Mouse (Mus musculus) hindbrain, postnatal 0 days (tissue): ENCODE measurements around the gene Leng8. TPM values are rescaled to one million over a fixed set of nuclear protein-coding genes. Genes with fewer than 3 reads are reported as not detected.
"Not testable (repeated sequence)": the region's sequence is repeated elsewhere in the genome, so short reads cannot be mapped to it uniquely, and the experiment has no call there.

Experiments
- ATAC-seq: fragments of 200-750 bp; cut with Nextera tagmentation; 2 replicates; pipeline ENCODE4 v1.8.0; 2017; ENCODE audit warnings: mild to moderate bottlenecking, moderate TSS enrichment, moderate library complexity
- DNase-seq: peaks from one replicate; pipeline ENCODE4 v3.0.0-alpha.2; 2015; ENCODE audit warnings: low spot score
- H3K27ac ChIP-seq: fragments of 300-500 bp; sonication (generic); 2 replicates; pipeline ENCODE4 v1.5.1; 2014; ENCODE audit warnings: mild to moderate bottlenecking
- H3K27me3 ChIP-seq: fragments of 300-500 bp; sonication (generic); 2 replicates; pipeline ENCODE4 v1.6.1; 2014; ENCODE audit warnings: low read length, mixed read lengths; ENCODE audit not compliant: insufficient read depth
- H3K36me3 ChIP-seq: fragments of 300-500 bp; sonication (generic); 2 replicates; pipeline ENCODE4 v1.6.1; 2014; ENCODE audit warnings: low read length, mixed read lengths; ENCODE audit not compliant: insufficient read depth
- H3K4me1 ChIP-seq: fragments of 300-500 bp; sonication (generic); 2 replicates; pipeline ENCODE4 v1.6.1; 2014; ENCODE audit warnings: antibody characterized with exemption, low read length, mixed read lengths; ENCODE audit not compliant: insufficient read depth
- H3K4me2 ChIP-seq: fragments of 300-500 bp; sonication (generic); 2 replicates; pipeline ENCODE4 v1.6.1; 2014; ENCODE audit warnings: low read depth, mild to moderate bottlenecking, low read length, moderate library complexity, mixed read lengths
- H3K4me3 ChIP-seq: fragments of 300-500 bp; sonication (generic); 2 replicates; pipeline ENCODE4 v1.5.1; 2014; ENCODE audit warnings: low read length
- H3K9ac ChIP-seq: fragments of 300-500 bp; sonication (generic); replicated peaks from 2 replicates; pipeline ENCODE4 v1.6.1; 2014; ENCODE audit warnings: mild to moderate bottlenecking, low read length, moderate library complexity, mixed read lengths
- H3K9me3 ChIP-seq: fragments of 300-500 bp; sonication (generic); 2 replicates; pipeline ENCODE4 v1.6.1; 2016; ENCODE audit warnings: low read length, mixed read lengths
- CTCF ChIP-seq: IDR thresholded peaks from 2 replicates; pipeline ENCODE4 v1.5.1; 2016; ENCODE audit warnings: antibody characterized with exemption, control low read depth, low read depth
- WGBS: fragments of 180-500 bp; shearing (Covaris S2); extraction: QIAGEN DNeasy Blood & Tissue Kit; methylation state at CpG from one replicate; pipeline ENCODE4 v1.1.7; 2014; 5-methylcytosine and 5-hydroxymethylcytosine counted together
- polyA plus RNA-seq: library from polyadenylated mRNA; unstranded; fragments of >200 nt; fragmentation: Nextera tagmentation; extraction: Ambion mirVana; gene quantifications from 2 replicates; pipeline ENCODE4 v1.2.1, GENCODE M21; 2015
- total RNA-seq: library from RNA; depleted of rRNA; stranded (reverse); fragments of >200 nt; gene quantifications from 2 replicates; pipeline ENCODE4 v1.2.3, GENCODE M21; 2014

Gene Leng8
- total and polyA plus RNA-seq, 2 experiments from 2014 or later, result 49.1 to 264 TPM

GRCm38 (mm10) chr7:4149209-4150054, 12.6 kb downstream of the Leng8 start:
- peak overlapping the region; percentile 96 for H3K4me2 ChIP-seq
- under 1% methylated on average over 64 of the region's 64 CpGs for WGBS
- DNase-seq (peak; percentile 86), ATAC-seq (peak; percentile 81)
- peaks cover 31% of the 10 kb centered on the region for H3K36me3 ChIP-seq
- TF ChIP-seq CTCF, result no peak
- H3K27me3 ChIP-seq, result 0 out of 2 replicates have a peak, but pooled peaks cover 3% of the 10 kb centered on the region
- H3K4me3 ChIP-seq, result peak overlapping the region; percentile 52
- peaks cover 16% of the 10 kb centered on the region; the same call in 1 of the 2 replicates for H3K4me1 ChIP-seq
- H3K9me3 ChIP-seq, result no peaks in the 10 kb centered on the region
- peak overlapping the region; percentile 66 for H3K9ac ChIP-seq
- peak overlapping the region; percentile 91 for H3K27ac ChIP-seq

- ATAC-seq (peak; percentile 12; the same call in 1 of the 2 replicates), DNase-seq (no peak)
- peak within 1 kb of the TSS; percentile 96 for H3K4me2 ChIP-seq
- H3K9ac ChIP-seq, result peak within 1 kb of the TSS; percentile 66
- H3K27me3 ChIP-seq, result 0 out of 2 replicates have a peak, but pooled peaks cover 3% of the 10 kb centered on the region
- peaks cover 16% of the 10 kb centered on the region; the same call in 1 of the 2 replicates for H3K4me1 ChIP-seq
- H3K4me3 ChIP-seq, result peak within 1 kb of the TSS; percentile 52
- no peak for TF ChIP-seq CTCF
- peak within 1 kb of the TSS; percentile 91 for H3K27ac ChIP-seq
- under 1% methylated on average over 14 of the region's 14 CpGs for WGBS
- no peaks in the 10 kb centered on the region for H3K9me3 ChIP-seq
- H3K36me3 ChIP-seq, result peaks cover 24% of the 10 kb centered on the region
Observed at GRCm38 (mm10) chr7:4150059-4150541, 13.3 kb downstream of the Leng8 start, which contains the start of gene Leng9. Leng9 (minus strand) TSS chr7:4150374.

GRCm38 (mm10) chr7:4150811-4151221, 14.0 kb downstream of the Leng8 start:
- H3K9ac ChIP-seq, result peak overlapping the region; percentile 66; the same call in 1 of the 2 replicates
- no peak for TF ChIP-seq CTCF
- H3K4me3 ChIP-seq, result peak overlapping the region; percentile 52
- DNase-seq (peak; percentile 74), ATAC-seq (peak; percentile 30)
- 0 out of 2 replicates have a peak, but pooled peaks cover 3% of the 10 kb centered on the region for H3K27me3 ChIP-seq
- H3K9me3 ChIP-seq, result no peaks in the 10 kb centered on the region
- peaks cover 16% of the 10 kb centered on the region; the same call in 1 of the 2 replicates for H3K4me1 ChIP-seq
- H3K27ac ChIP-seq, result 0 out of 2 replicates have a peak overlapping the region, but pooled peaks have one; percentile 91
- 6% methylated on average over 14 of the region's 14 CpGs for WGBS
- peaks cover 17% of the 10 kb centered on the region for H3K36me3 ChIP-seq
- H3K4me2 ChIP-seq, result peak overlapping the region; percentile 96

GRCm38 (mm10) chr7:4151241-4151640, 14.4 kb downstream of the Leng8 start:
- H3K9ac ChIP-seq, result peak overlapping the region; percentile 66; the same call in 1 of the 2 replicates
- no peak overlapping the region for H3K27ac ChIP-seq
- peak overlapping the region; percentile 96 for H3K4me2 ChIP-seq
- 0 out of 2 replicates have a peak, but pooled peaks cover 3% of the 10 kb centered on the region for H3K27me3 ChIP-seq
- TF ChIP-seq CTCF, result no peak
- WGBS, result 8% methylated on average over 22 of the region's 22 CpGs
- H3K4me3 ChIP-seq, result peak overlapping the region; percentile 52
- ATAC-seq (peak; percentile 18), DNase-seq (no peak)
- H3K4me1 ChIP-seq, result peaks cover 16% of the 10 kb centered on the region; the same call in 1 of the 2 replicates
- no peaks in the 10 kb centered on the region for H3K9me3 ChIP-seq
- H3K36me3 ChIP-seq, result peaks cover 14% of the 10 kb centered on the region

DNA sequence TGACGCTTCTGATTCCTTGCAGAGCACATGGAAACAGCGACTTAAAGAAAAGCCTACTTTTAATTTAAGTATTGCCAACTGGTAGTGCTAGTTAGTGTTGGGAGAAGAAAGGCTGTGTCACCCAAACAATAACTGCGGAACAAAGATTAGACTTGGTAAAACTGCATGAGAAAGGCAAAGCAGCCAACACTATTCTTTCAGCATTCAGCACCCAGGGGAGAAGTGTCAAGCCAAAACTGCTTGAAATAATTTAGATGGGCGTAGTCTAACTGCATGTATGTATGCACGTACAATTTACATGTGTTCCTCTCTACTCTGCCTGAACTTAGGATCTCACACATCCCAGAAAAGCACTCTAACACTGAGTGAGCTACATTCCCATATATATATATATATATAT, 17.5 kb downstream of the Leng8 start:
- H3K4me2 ChIP-seq, result no peak overlapping the region
- 0 out of 2 replicates have a peak, but pooled peaks cover 3% of the 10 kb centered on the region for H3K27me3 ChIP-seq
- H3K27ac ChIP-seq, result no peak overlapping the region
- peaks cover 8% of the 10 kb centered on the region; the same call in 1 of the 2 replicates for H3K4me1 ChIP-seq
- ATAC-seq (no peak), DNase-seq (no peak)
- TF ChIP-seq CTCF, result no peak
- 67% methylated on average over 5 of the region's 5 CpGs for WGBS
- no peaks in the 10 kb centered on the region for H3K36me3 ChIP-seq
- no peak overlapping the region for H3K9ac ChIP-seq
- no peak overlapping the region for H3K4me3 ChIP-seq
- H3K9me3 ChIP-seq, result no peaks in the 10 kb centered on the region

DNA sequence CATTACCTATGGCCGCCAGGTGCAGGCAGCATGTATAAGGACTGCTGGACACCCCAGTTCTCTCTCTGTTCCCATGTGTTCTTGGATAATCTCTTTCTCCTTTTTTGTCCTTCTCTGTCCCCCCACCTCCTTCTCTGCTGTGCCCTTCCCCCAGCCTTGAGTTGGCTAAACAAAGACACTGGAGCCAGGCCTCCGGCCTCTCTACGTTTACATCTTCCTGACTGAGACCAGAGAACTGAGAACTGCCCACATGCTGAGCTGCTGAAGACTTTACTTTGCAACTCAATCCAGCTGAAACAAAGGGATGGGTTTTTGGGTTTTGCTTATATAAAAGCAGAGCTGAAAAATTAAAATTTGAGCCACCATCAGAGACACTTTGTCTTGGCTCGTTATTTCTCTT, 18.1 kb downstream of the Leng8 start:
- no peak for TF ChIP-seq CTCF

DNA sequence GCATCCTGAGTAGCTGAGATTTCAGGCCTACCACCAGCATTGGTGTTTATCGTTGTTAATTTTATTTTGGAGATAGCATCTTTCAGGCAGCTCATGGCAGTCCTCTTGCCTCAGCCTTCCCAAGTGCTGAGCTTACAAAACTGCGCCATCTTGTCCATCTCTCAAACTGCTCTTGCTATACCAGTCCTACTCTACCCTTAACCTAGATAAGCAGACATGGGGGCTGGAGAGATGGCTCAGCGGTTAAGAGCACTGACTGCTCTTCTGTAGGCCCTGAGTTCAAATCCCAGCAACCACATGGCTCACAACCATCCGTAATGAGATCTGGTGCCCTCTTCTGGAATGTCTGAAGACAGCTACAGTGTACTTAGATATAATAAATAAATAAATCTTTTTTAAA, 24.8 kb downstream of the Leng8 start:
- not testable (repeated sequence) for H3K9ac ChIP-seq, DNase-seq, H3K36me3 ChIP-seq, H3K27ac ChIP-seq, H3K4me1 ChIP-seq, H3K4me2 ChIP-seq, H3K27me3 ChIP-seq, H3K9me3 ChIP-seq, H3K4me3 ChIP-seq, ATAC-seq
- 93% methylated on average over 4 of the region's 4 CpGs for WGBS

More for the DNA sequence above, 18.1 kb downstream of the Leng8 start:
- no peak overlapping the region for H3K4me3 ChIP-seq
- H3K27me3 ChIP-seq, result 0 out of 2 replicates have a peak, but pooled peaks cover 3% of the 10 kb centered on the region
- 35% methylated on average over 4 of the region's 4 CpGs for WGBS
- no peak overlapping the region for H3K4me2 ChIP-seq
- H3K9ac ChIP-seq, result no peak overlapping the region
- H3K9me3 ChIP-seq, result no peaks in the 10 kb centered on the region
- H3K36me3 ChIP-seq, result no peaks in the 10 kb centered on the region
- ATAC-seq, result no peak
- DNase-seq, result no peak
- H3K27ac ChIP-seq, result no peak overlapping the region
- peaks cover 8% of the 10 kb centered on the region; the same call in 1 of the 2 replicates for H3K4me1 ChIP-seq
